Mouse (Mus musculus): ENCODE data around the gene Clk1. TPM values are rescaled to one million over a fixed set of nuclear protein-coding genes. Genes with fewer than 3 reads are reported as not detected.

Clk1 gene
- polyA plus RNA-seq, 1 experiment from 2014 or later = 143 TPM

DNA sequence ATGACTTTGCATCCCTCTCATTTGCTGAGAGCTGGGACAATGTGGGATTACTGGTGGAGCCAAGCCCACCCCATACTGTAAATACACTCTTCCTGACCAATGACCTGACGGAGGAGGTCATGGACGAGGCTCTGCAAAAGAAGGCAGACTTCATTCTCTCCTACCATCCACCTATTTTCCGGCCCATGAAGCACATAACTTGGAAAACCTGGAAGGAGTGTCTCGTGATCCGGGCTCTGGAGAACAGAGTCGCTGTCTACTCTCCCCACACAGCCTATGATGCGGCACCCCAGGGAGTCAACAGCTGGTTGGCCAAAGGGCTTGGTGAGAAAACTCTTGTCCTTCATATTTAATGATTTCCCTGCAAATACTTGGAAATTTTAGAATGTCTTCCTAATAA, 23.9 kb upstream of the Clk1 start:
- H3K4me1 ChIP-seq (replicated peaks; ENCODE audit: control insufficient read depth, insufficient read depth, low read length) = peaks cover 17% of the 10 kb centered on the region
- DNase-seq (ENCODE audit: low spot score) (no peak), ATAC-seq (ENCODE audit: low FRiP score) (no peak)
- no peak overlapping the region for H3K4me3 ChIP-seq (replicated peaks; ENCODE audit: low read length)
- peaks cover 31% of the 10 kb centered on the region for H3K36me3 ChIP-seq (replicated peaks; ENCODE audit: control insufficient read depth, insufficient read depth)
- H3K4me2 ChIP-seq (replicated peaks) = no peak overlapping the region
- WGBS = 92% methylated on average over 7 of the region's 7 CpGs
- no peak overlapping the region for H3K27ac ChIP-seq
- no peak overlapping the region for H3K9ac ChIP-seq
- no peaks in the 10 kb centered on the region for H3K9me3 ChIP-seq (ENCODE audit: control insufficient read depth, low read length)
- H3K27me3 ChIP-seq (ENCODE audit: control insufficient read depth, insufficient read depth, low read length) = no peaks in the 10 kb centered on the region

- H3K4me2 ChIP-seq (replicated peaks) = peak overlapping the region; percentile 73
- WGBS = 9% methylated on average over 11 of the region's 11 CpGs
- H3K36me3 ChIP-seq (replicated peaks; ENCODE audit: control insufficient read depth, insufficient read depth) = peaks cover 27% of the 10 kb centered on the region
- no peaks in the 10 kb centered on the region for H3K9me3 ChIP-seq (ENCODE audit: control insufficient read depth, low read length)
- peak overlapping the region; percentile 72 for H3K4me3 ChIP-seq (replicated peaks; ENCODE audit: low read length)
- H3K27me3 ChIP-seq (ENCODE audit: control insufficient read depth, insufficient read depth, low read length) = no peaks in the 10 kb centered on the region
- H3K27ac ChIP-seq = peak overlapping the region; percentile 89
- H3K4me1 ChIP-seq (replicated peaks; ENCODE audit: control insufficient read depth, insufficient read depth, low read length) = peaks cover 17% of the 10 kb centered on the region
- no peak for ATAC-seq (ENCODE audit: low FRiP score)
- no peak for DNase-seq (ENCODE audit: low spot score)
- H3K9ac ChIP-seq = peak overlapping the region; percentile 78
Observed at GRCm38 (mm10) chr1:58445861-58446260, 22.0 kb upstream of the Clk1 start.

GRCm38 (mm10) chr1:58445143-58445722, 21.4 kb upstream of the Clk1 start, which contains the start of the genes Nif3l1 and Ppil3:
Gene Nif3l1, plus strand, starts transcription at chr1:58445151.
Gene Ppil3, minus strand, starts transcription at chr1:58445486.
- H3K4me2 ChIP-seq (replicated peaks) = peak within 1 kb of the TSS; percentile 73
- WGBS = under 1% methylated on average over 33 of the region's 33 CpGs
- peaks cover 27% of the 10 kb centered on the region for H3K36me3 ChIP-seq (replicated peaks; ENCODE audit: control insufficient read depth, insufficient read depth)
- peak within 1 kb of the TSS; percentile 89 for H3K27ac ChIP-seq
- peak; percentile 98 for ATAC-seq (ENCODE audit: low FRiP score)
- DNase-seq (ENCODE audit: low spot score) = peak; percentile 90
- no peaks in the 10 kb centered on the region for H3K9me3 ChIP-seq (ENCODE audit: control insufficient read depth, low read length)
- H3K27me3 ChIP-seq (ENCODE audit: control insufficient read depth, insufficient read depth, low read length) = no peaks in the 10 kb centered on the region
- H3K4me3 ChIP-seq (replicated peaks; ENCODE audit: low read length) = peak within 1 kb of the TSS; percentile 72
- H3K9ac ChIP-seq = peak within 1 kb of the TSS; percentile 78
- peaks cover 17% of the 10 kb centered on the region for H3K4me1 ChIP-seq (replicated peaks; ENCODE audit: control insufficient read depth, insufficient read depth, low read length)

- Histone ChIP-seq H3K9ac (peak overlapping the region; percentile 78), H3K9me3 (ENCODE audit: control insufficient read depth, low read length) (no peaks in the 10 kb centered on the region), H3K4me1 (replicated peaks; ENCODE audit: control insufficient read depth, insufficient read depth, low read length) (peaks cover 17% of the 10 kb centered on the region), H3K27ac (peak overlapping the region; percentile 89), H3K36me3 (replicated peaks; ENCODE audit: control insufficient read depth, insufficient read depth) (peaks cover 29% of the 10 kb centered on the region), H3K27me3 (ENCODE audit: control insufficient read depth, insufficient read depth, low read length) (no peaks in the 10 kb centered on the region), H3K4me3 (replicated peaks; ENCODE audit: low read length) (peak overlapping the region; percentile 72), H3K4me2 (replicated peaks) (peak overlapping the region; percentile 73)
- DNase-seq (ENCODE audit: low spot score) (no peak), ATAC-seq (ENCODE audit: low FRiP score) (no peak)
- WGBS = 13% methylated on average over 10 of the region's 10 CpGs
Observed at GRCm38 (mm10) chr1:58444691-58445090, 20.8 kb upstream of the Clk1 start.

DNA sequence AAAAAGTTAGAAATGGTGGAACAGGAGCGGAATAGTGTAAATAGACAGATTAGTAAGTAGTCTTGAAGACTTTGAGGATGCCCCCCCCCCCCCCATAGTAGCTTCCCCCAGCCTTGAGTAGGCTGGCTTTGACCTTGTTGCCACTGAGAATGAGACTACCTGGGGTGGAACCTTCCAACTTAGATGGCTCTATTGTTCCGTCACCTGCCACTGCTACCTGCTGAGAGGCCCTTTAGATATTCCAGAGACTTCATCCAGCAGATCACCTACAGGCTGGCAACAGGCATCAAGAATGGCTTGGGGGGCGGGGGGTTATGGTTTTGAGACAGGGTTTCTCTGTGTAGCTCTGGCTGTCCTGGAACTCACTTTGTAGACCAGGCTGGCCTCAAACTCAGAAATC, 685 bp upstream of the Clk1 start:
- Histone ChIP-seq H3K9ac (no peak overlapping the region), H3K4me1 (replicated peaks; ENCODE audit: control insufficient read depth, insufficient read depth, low read length) (peaks cover 20% of the 10 kb centered on the region), H3K4me3 (replicated peaks; ENCODE audit: low read length) (no peak overlapping the region), H3K27ac (no peak overlapping the region), H3K4me2 (replicated peaks) (peak overlapping the region; percentile 43; the same call in 1 of the 2 replicates), H3K27me3 (ENCODE audit: control insufficient read depth, insufficient read depth, low read length) (no peaks in the 10 kb centered on the region), H3K36me3 (replicated peaks; ENCODE audit: control insufficient read depth, insufficient read depth) (peaks cover 18% of the 10 kb centered on the region), H3K9me3 (ENCODE audit: control insufficient read depth, low read length) (no peaks in the 10 kb centered on the region)
- ATAC-seq (ENCODE audit: low FRiP score) (no peak), DNase-seq (ENCODE audit: low spot score) (no peak)
- WGBS = 78% methylated on average over 3 of the region's 3 CpGs

- peaks cover 35% of the 10 kb centered on the region for H3K36me3 ChIP-seq (replicated peaks; ENCODE audit: control insufficient read depth, insufficient read depth)
- H3K9me3 ChIP-seq (ENCODE audit: control insufficient read depth, low read length) = no peaks in the 10 kb centered on the region
- WGBS = 8% methylated on average over 13 of the region's 13 CpGs
- peak overlapping the region; percentile 80 for H3K4me2 ChIP-seq (replicated peaks)
- ATAC-seq (ENCODE audit: low FRiP score) (peak; percentile 46; the same call in 1 of the 2 replicates), DNase-seq (ENCODE audit: low spot score) (peak; percentile 68)
- no peaks in the 10 kb centered on the region for H3K27me3 ChIP-seq (ENCODE audit: control insufficient read depth, insufficient read depth, low read length)
- peak overlapping the region; percentile 93 for H3K4me3 ChIP-seq (replicated peaks; ENCODE audit: low read length)
- H3K27ac ChIP-seq = peak overlapping the region; percentile 99; the same call in 1 of the 2 replicates
- H3K9ac ChIP-seq = peak overlapping the region; percentile 99
- peaks cover 23% of the 10 kb centered on the region for H3K4me1 ChIP-seq (replicated peaks; ENCODE audit: control insufficient read depth, insufficient read depth, low read length)
Observed at GRCm38 (mm10) chr1:58422879-58423278, 987 bp downstream of the Clk1 start.

GRCm38 (mm10) chr1:58420961-58421360, 2.9 kb downstream of the Clk1 start:
- 69% methylated on average over 7 of the region's 7 CpGs for WGBS
- H3K4me2 ChIP-seq (replicated peaks) = peak overlapping the region; percentile 80
- H3K27me3 ChIP-seq (ENCODE audit: control insufficient read depth, insufficient read depth, low read length) = no peaks in the 10 kb centered on the region
- H3K9ac ChIP-seq = no peak overlapping the region
- no peak overlapping the region for H3K27ac ChIP-seq
- DNase-seq (ENCODE audit: low spot score) = no peak
- no peak for ATAC-seq (ENCODE audit: low FRiP score)
- peaks cover 53% of the 10 kb centered on the region for H3K36me3 ChIP-seq (replicated peaks; ENCODE audit: control insufficient read depth, insufficient read depth)
- no peaks in the 10 kb centered on the region for H3K9me3 ChIP-seq (ENCODE audit: control insufficient read depth, low read length)
- H3K4me1 ChIP-seq (replicated peaks; ENCODE audit: control insufficient read depth, insufficient read depth, low read length) = peaks cover 23% of the 10 kb centered on the region
- no peak overlapping the region for H3K4me3 ChIP-seq (replicated peaks; ENCODE audit: low read length)

- peaks cover 63% of the 10 kb centered on the region for H3K36me3 ChIP-seq (replicated peaks; ENCODE audit: control insufficient read depth, insufficient read depth)
- WGBS = 81% methylated on average over 10 of the region's 10 CpGs
- no peak for ATAC-seq (ENCODE audit: low FRiP score)
Observed at GRCm38 (mm10) chr1:58420032-58420431, 3.8 kb downstream of the Clk1 start.

GRCm38 (mm10) chr1:58416048-58416447, 7.8 kb downstream of the Clk1 start:
- H3K9ac ChIP-seq = no peak overlapping the region
- H3K27ac ChIP-seq = no peak overlapping the region
- DNase-seq (ENCODE audit: low spot score) = no peak
- peaks cover 6% of the 10 kb centered on the region; the same call in 1 of the 2 replicates for H3K4me1 ChIP-seq (replicated peaks; ENCODE audit: control insufficient read depth, insufficient read depth, low read length)
- peaks cover 92% of the 10 kb centered on the region for H3K36me3 ChIP-seq (replicated peaks; ENCODE audit: control insufficient read depth, insufficient read depth)
- no peaks in the 10 kb centered on the region for H3K27me3 ChIP-seq (ENCODE audit: control insufficient read depth, insufficient read depth, low read length)
- H3K4me3 ChIP-seq (replicated peaks; ENCODE audit: low read length) = no peak overlapping the region
- no peaks in the 10 kb centered on the region for H3K9me3 ChIP-seq (ENCODE audit: control insufficient read depth, low read length)
- no peak overlapping the region for H3K4me2 ChIP-seq (replicated peaks)
- 88% methylated on average over 2 of the region's 2 CpGs for WGBS
- no peak for ATAC-seq (ENCODE audit: low FRiP score)

More at GRCm38 (mm10) chr1:58420032-58420431, 3.8 kb downstream of the Clk1 start:
- Histone ChIP-seq H3K27ac (no peak overlapping the region), H3K9ac (no peak overlapping the region), H3K4me1 (replicated peaks; ENCODE audit: control insufficient read depth, insufficient read depth, low read length) (peaks cover 23% of the 10 kb centered on the region), H3K4me3 (replicated peaks; ENCODE audit: low read length) (no peak overlapping the region), H3K27me3 (ENCODE audit: control insufficient read depth, insufficient read depth, low read length) (no peaks in the 10 kb centered on the region), H3K4me2 (replicated peaks) (no peak overlapping the region), H3K9me3 (ENCODE audit: control insufficient read depth, low read length) (no peaks in the 10 kb centered on the region)
- no peak for DNase-seq (ENCODE audit: low spot score)

All from hindbrain, embryonic 14.5 days (tissue).